Mouse (Mus musculus) spleen, adult 2 months (tissue): ENCODE measurements around the gene Rdm1.

ENCODE experiments used
- CTCF ChIP-seq: fragments of 200-500 bp; IDR thresholded peaks from 2 replicates; pipeline ENCODE4 v1.5.1; 2011; ENCODE audit warnings: mild to moderate bottlenecking, inconsistent platforms; ENCODE audit not compliant: insufficient read depth, insufficient read length, insufficient replicate concordance; ENCODE audit errors: extremely low read depth
- POLR2A ChIP-seq: fragments of 200-500 bp; IDR thresholded peaks from 2 replicates; pipeline ENCODE4 v1.6.1; 2011; ENCODE audit warnings: low read depth, low read length, inconsistent platforms

GRCm38 (mm10) chr11:101642931-101643330, 15.9 kb downstream of the Rdm1 start:
- no peak for TF ChIP-seq CTCF
- no peak for TF ChIP-seq POLR2A
